Mouse (Mus musculus) layer of hippocampus, adult 9-10 months (tissue): ENCODE results near the gene Jam3.
"Not testable (repeated sequence)": the region's sequence is repeated elsewhere in the genome, so short reads cannot be mapped to it uniquely, and the experiment has no call there.

Experiments used
- DNase-seq: peaks from one replicate; pipeline ENCODE4 v3.0.0; 2022; ENCODE audit warnings: low spot score

Gene Jam3

DNA sequence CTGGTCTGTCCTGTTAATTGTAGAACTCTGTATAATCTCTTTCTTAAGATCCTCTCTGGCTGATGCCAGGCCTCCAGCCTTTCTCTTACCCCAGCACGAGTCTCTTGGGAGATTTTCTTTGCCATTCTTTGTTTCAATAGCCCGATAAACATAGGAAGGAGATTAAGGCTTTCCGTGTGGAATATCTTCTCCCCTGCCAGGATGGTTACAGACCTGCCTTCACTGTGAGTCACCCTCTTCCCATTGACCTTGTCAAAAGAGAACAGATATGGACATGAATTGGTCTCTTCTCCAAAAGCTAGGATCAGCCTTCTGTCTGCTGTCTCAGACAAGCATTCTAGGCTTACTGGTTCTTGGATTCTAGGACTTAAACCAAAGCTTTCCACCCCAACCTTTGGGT, 15.5 kb upstream of the Jam3 start:
- DNase-seq, result no peak

- DNase-seq, result no peak
Measured at GRCm38 (mm10) chr9:27166981-27167380, 11.8 kb upstream of the Jam3 start.

DNA sequence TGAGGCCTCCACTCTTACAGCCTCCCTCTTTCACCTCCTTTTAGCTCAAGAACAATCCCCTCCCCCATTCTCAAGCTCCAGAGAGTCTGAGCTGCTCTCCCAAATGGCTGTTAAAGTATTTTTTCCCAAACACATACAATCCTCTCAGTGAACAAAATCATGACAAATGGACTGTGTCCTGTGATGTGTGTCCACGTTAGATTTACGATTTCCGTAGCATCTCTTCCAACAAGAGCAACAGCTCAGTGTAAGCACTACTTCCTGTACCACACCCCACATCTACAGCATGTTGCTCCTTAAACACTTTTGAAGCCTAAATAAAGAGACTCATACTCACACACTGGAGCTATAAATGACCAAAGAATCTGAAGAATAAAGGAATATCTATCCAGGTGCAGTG, 10.4 kb upstream of the Jam3 start:
- DNase-seq, result no peak

GRCm38 (mm10) chr9:27164957-27165356, 9.7 kb upstream of the Jam3 start:
- DNase-seq, result no peak

- DNase-seq, result not testable (repeated sequence)
Measured at GRCm38 (mm10) chr9:27163661-27164060, 8.4 kb upstream of the Jam3 start.

GRCm38 (mm10) chr9:27153861-27154260, 1.4 kb downstream of the Jam3 start:
- no peak for DNase-seq

GRCm38 (mm10) chr9:27149836-27150235, 5.4 kb downstream of the Jam3 start:
- DNase-seq, result no peak

DNA sequence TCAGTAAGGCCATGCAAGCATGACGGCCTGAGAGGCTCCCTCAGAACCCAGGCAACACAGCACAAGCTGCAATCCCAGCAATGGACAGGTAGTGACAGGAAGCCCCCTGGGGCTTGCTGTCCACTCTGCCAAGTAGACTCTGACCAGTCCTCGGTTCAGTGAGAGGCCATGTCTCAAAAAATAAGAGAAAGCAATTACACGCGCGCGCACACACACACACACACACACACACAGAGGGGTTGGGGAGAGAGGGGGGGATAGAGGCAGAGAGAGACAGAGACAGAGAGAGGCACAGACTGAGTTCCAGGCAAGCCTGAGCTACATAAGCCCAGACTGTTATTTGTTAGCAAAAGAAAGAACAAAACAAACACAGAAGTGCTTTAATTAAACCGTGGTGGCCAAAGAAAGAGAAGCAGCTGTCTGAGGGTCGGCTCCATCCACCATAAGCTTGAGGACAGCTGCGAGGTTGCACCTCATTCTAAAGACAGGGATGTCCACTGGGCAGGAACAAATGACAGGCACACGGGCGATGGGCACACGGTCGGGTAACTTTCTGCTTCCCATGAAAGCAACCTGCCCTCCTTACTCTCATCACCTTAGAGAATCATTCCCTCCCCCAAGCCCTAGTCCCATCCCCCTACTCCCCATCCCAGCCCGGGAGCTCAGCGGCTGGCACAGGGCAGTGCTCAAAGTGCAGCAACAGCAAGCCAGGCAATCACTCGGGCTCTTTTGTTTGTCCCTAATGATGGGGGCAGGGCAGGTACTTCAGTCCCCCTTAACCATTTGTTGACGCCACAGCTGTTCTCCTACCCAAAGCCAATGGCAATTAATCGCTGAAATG, 6.4 kb downstream of the Jam3 start:
- no peak for DNase-seq

DNA sequence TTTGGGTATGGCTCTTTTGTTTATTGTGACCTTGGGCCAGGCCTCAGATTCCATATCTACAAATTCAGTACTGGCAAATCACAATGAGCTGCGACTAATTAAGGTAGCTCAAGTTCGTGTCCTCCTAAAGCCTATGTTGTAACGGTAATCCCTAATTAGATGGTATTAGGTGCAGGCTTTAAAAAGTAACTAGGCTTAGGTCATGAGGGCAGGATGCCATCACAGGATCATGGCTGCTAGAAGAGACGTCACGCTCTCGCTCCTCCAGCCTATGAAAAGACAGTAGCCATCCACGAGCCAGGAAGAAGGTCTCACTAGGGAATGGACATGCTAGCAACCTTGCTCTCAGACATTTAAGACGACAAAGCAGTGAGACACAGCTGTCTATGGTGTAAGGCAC, 7.3 kb downstream of the Jam3 start:
- DNase-seq, result no peak

- DNase-seq, result no peak
Measured at GRCm38 (mm10) chr9:27146826-27147225, 8.4 kb downstream of the Jam3 start.

- no peak for DNase-seq
Measured at GRCm38 (mm10) chr9:27144996-27145395, 10.2 kb downstream of the Jam3 start.

DNA sequence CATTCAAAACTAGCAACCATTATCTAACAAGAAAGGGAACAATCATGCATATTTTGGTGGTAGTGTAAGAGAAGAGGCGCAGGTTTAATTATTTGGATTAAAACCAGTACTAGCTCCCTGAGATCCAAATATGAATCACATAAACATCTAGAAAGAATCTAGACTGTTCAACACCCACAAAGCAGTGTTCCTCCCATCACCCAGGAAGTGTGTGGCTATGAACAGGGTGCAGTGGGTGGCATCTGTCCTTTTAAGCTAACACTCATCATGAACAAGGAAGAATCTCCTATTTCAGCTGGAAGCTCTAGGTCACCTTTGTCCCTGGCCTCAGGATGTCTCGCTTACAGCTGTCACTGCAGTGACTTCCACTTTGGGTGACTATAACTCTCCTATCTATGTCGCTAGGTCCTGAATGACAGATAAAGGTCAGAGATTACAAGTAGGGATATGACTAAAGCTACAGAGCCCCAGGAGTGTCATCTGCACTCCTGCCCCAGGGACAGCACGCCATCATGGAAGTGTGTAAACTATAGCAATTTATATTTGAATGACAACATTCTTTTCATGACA, 10.9 kb downstream of the Jam3 start:
- no peak for DNase-seq

DNA sequence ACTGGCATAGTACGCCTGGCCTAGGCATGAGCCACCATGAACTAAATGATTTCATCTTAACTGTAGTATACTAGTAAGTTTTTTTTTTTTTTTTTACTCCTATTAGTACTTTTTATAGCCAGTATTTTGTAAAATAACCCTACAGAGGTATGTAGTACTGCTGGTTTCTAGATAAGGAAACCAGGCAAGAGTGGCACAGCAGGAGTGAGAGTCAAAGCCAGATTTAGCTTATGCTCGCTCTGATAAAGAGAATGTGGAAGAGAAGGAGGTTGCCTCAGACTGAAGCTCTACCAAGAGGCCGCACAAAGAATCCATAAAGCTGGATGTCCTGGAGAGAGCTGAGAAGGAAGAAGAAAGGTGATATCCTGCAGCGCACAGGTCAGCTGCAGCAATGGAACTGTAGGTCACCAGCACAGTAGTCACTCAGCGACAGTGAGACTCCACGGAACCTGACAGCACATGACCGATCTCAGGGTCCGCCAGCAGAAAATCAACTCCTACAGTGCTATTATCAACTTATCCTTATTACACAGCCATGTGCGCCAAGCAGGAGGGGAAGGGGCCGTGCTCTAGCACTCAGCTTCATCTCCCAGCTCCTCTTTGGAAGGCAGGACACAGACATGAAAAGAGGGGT, 14.7 kb downstream of the Jam3 start:
- no peak for DNase-seq

- no peak for DNase-seq
Measured at GRCm38 (mm10) chr9:27136651-27137050, 18.6 kb downstream of the Jam3 start.

GRCm38 (mm10) chr9:27135372-27135771, 19.8 kb downstream of the Jam3 start:
- DNase-seq, result no peak

GRCm38 (mm10) chr9:27134410-27134809, 20.8 kb downstream of the Jam3 start:
- no peak for DNase-seq

DNA sequence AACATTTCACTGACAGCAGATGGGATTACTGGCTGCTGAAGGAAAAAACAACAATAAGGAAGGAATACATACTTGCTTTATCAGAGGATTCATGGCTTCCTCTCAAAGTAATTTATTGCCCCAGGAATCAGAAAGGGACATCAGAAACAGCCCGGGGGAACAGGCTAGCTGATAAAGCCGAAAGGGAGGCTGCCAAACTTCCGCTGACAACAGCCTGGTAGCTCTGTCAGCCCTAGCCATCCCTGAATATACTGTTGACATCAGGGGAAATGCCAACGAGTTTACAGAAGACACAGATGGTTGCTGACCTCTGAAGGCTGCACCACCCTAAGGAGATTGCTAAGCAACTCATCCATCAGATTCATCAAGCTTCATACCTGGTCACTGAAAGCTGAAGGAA, 26.6 kb downstream of the Jam3 start:
- no peak for DNase-seq

GRCm38 (mm10) chr9:27126543-27126942, 28.7 kb downstream of the Jam3 start:
- no peak for DNase-seq

DNA sequence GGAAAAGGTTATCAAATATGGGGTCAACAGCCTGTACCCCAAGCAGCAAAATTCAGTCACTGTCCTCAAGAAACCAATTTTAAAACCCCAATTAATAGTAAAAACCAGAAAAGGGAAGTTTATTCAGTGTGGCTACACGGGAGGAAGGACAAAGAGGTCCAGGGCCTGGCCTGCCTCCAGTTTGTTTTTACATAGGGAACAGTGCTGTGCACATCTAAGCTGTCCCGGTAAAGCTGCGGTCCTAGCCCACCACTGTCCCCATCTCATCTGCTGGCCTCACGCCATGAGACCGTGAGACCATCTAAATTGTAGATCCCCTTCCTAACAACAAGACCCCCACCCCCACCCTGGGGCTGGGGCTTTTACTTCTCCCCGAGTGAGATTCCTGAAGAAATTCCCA, 29.8 kb downstream of the Jam3 start:
- no peak for DNase-seq

DNA sequence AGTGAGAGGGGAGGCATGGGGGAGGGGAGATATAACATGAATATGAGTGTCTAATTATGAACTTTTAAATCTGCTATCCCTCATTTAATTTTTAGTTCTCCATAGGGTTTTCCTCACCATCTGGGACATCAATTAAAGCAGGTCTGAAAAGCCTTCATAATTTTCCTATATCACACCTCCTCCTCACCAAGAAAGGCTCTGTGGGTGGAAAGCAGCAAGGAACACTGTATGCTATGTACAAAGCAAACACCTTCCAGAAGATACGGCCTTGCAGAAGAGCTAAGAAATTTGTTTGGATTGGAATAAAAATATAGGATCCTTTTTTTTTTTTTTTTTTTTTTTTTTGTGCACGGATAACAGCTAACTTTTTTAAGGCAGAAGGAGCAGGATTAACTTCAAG, 31.3 kb downstream of the Jam3 start:
- no peak for DNase-seq

DNA sequence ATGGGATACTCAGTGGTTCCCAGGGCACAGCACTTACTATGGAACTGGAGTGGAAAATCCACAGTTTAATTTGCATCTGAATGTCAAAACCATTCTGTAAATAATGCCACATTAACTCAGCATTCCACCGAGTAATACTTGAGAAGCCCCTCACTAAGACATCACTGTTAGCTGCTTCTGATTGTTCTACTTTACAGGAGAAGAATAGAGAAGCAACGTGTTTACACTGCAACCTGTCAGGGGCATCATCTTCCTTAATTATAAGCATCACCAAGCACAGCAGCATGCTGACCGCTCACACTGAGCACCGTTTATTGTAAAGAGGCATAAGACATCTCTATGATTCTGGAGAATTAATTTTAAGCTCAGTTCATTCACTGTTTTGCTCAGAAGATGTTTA, 32.3 kb downstream of the Jam3 start:
- DNase-seq, result no peak

DNA sequence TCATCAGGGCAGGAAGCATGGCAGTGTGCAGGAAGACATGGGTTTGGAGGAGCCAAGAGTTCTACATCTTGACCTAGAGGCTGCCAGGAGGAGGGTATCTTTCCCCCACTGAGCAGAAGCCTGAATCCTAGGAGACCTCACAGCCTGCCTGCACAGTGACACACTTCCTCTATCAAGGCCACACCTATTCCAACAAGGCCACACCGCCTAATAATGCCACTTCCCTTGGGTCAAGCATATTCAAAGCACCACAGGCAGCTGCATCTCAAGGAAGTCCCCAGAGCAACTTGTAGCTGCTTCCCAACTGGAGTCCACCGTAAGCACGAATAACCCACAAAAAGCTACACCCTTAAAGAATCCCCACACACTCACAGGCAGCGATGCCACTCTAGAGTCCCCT, 33.1 kb downstream of the Jam3 start:
- no peak for DNase-seq

DNA sequence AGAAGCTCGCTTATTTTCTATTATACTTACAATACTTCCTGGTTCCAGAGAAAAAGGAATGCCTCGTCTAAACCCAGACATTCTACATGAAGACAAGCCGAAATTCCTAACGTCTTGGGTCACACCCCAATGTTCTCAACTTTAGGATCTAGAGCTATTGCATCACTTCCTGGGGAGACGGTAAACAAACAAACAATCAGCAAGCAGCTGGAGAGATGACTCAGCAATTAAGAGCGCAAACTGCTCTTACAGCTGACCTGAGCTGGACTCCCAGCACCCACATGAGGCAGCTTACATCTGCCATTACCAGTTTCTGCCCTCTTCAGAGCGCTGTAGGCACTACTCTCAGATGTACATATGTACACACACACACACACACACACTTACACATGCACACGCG, 34.0 kb downstream of the Jam3 start:
- DNase-seq, result no peak
